Mouse (Mus musculus): ENCODE data around the gene Lsm14b. TPM values are rescaled to one million over a fixed set of nuclear protein-coding genes. Genes with fewer than 3 reads are reported as not detected.

Lsm14b gene
- total RNA-seq, 2 experiments from 2014 or later: 44.0 to 47.6 TPM

DNA sequence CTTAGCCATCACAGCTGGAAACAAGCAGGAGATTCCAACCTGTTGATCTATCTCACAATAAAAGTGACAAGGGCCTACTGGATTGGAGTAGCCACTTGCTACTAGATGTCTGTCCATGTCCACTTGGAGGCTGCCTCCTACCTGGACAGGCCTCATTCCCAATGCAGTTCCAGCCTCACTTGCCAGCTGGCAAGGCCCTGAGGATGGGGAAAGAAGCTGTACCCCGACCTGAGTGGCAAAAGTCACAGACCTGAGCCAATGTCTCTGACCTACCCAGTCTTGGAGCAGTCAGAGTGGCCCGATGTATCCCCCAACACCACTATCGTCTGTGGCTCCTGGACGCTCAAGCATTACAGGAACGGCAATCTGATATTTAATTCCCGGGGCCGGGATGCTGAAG is 11.1 kb upstream of the Lsm14b start:
- DNase-seq (ENCODE audit: low spot score): no peak

DNA sequence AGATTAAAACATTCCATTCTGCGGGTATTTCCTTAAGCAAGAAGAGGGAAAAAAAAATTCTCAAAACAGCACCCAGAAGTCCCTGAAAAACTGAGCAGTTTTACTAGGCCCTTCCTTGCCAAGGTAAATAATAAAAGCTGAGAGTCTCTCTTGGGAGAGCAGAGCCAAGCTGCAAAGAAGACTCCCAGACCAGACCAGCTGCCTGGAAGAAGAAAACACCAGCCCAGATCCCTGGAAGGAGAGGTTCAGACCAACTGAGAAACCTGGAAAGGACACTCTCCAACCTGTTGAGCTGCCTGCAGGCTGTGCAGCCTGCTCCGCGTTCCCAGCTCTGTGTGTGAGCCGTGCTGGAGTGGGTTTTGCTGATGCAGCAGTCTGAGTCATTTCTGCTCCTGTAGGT is 7.2 kb upstream of the Lsm14b start:
- DNase-seq (ENCODE audit: low spot score): no peak

DNA sequence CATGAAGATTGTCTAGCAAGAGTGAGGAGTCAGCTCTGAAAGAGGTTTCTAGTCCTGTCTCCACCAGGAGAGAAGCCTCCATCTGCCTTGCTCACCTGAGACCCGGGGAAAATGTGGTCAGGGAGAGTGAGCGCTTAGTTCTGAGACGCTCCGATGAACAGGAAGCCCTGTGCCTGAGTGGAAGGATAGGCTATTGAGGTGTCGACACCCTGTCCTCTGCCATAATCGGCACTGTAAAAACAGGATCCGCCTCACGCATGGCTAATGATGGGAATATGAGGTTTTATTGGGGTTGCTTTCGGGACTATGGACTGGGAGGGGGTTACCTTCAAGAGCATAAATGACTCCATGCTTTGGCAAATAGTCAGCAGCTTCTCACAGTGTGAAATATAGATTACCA is 6.2 kb upstream of the Lsm14b start:
- no peak for DNase-seq (ENCODE audit: low spot score)

DNA sequence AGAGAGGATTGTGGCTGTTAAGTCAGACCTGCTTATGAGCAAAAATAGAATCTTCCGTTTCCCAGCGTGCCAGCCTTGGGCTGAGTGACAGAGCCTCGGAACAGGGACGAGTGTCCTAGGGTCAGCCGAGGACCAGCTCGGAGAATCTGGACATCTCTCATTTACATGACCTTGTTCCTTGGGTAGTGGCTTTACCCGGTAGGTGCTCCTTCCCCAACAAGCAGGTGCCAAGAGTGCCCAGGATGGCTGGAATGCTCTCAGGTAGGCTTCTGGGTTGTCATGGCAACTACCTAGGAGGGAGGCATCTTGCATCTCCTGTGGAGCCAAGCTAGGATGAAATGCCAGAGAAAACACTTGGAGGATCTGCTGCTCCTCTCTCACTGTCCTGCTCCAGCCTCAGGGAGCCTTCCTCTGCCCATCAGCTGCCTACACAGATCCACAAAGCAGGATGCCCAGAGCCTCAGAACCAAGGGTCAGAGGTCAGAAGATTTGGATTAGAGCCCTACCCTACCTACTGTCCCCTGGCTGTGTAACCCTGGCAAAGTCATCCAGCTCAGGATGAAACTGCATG is 4.6 kb upstream of the Lsm14b start:
- DNase-seq (ENCODE audit: low spot score): peak; percentile 37

DNA sequence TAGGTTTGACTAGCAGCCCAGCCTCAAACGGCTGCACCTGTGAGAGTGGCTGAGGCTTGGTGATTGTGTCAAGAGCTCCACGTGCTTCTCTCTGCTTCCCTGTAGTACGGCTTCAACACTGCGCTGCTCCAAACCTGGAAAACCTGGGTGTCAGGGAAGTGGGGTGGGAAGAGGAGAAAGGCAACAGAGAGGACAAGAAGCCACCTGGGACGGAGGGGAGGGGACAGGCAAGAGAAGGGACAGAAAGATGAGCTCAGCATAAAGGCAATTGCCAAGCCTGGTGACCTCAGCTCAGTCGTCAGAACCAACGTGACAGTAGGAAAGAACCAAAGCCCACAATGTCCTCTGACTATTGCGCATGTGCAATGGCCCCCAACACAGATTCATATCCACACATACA is 3.9 kb upstream of the Lsm14b start:
- DNase-seq (ENCODE audit: low spot score): no peak

DNA sequence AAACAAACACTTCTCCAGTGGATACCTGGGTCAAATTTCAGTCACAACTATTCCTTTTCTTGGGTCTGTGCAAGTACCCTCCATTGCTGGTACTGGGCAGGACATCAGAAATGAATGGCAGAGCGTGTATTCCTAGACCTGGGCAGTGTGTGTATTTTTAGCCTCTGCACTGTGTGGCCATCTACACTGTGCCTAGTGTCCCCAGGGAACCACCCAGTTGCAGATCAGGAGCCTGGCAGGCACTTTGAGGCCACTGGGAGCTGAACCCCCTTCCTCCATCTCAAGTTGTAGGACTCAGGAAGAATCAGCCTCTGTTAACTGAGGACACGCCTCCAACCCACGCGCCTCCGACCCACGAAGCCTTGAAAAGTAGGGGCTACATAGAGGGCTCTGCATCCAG is 2.0 kb upstream of the Lsm14b start:
- peak; percentile 37 for DNase-seq (ENCODE audit: low spot score)

DNA sequence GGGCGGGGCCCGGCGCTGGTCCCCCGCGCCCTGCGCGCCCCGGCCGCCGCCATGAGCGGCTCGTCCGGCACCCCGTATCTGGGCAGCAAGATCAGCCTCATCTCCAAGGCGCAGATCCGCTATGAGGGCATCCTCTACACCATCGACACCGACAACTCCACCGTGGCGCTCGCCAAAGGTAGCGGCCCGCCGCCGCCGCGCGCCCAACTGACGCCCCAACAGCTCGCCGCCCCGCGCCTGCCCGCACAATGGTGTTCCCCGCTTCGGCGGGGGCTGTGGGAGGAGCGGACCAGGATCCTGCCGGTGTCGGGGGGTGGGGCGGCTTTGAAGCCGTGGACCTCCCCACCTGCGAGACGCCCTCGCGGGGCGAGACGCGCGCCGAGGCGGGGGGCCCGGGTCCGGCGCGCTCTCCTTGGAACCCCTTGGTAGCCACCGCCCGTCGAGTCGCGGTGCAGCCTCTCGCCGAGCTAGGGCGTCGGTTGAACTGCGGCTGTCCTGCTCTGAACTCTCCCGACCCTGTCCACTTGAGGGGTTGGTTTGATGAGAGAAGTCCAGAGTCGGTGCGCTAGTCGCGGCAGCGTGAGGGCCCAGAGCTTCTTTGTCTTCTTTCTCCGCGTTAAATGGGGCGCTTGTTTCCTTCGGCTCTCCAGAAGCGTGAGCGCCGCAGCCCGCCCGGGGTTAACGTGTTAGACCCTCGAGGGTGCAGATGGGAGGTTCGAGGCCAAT is 511 bp downstream of the Lsm14b start:
- DNase-seq (ENCODE audit: low spot score): no peak

DNA sequence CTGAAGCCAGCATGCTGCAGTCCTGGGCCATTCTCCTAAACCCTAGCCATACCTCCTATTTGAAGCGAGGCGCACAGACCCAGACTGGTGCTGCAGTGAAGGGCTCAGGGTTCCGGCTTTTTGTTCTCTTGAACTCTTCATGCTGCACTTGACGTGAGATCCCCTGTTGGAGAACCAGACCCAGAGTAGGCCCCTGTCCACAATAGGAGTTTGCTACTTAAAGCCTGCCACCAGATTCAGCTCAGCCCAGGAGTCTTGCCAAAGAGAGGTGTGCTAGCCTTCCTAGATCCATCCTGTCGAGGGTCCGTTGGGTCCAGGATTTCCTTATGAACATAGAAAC is 1.0 kb downstream of the Lsm14b start:
- DNase-seq (ENCODE audit: low spot score): no peak

DNA sequence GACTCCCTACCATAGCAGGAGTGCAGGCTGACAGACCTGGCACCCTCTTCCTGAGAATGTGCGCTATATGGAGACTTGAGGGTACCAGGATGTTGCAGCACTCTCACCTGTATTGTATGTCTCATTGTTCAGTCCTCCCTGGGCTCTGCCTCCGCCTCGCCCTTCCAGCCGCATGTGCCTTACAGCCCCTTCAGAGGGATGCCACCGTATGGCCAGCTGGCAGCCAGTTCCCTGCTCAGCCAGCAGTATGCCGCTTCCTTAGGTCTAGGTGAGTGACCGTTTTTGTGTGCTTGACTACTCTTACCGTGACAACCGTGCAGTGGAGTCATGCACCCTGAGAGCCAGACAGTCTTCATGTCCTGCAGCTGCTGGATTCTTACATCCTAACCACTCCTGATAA is 3.0 kb downstream of the Lsm14b start:
- DNase-seq (ENCODE audit: low spot score): no peak

DNA sequence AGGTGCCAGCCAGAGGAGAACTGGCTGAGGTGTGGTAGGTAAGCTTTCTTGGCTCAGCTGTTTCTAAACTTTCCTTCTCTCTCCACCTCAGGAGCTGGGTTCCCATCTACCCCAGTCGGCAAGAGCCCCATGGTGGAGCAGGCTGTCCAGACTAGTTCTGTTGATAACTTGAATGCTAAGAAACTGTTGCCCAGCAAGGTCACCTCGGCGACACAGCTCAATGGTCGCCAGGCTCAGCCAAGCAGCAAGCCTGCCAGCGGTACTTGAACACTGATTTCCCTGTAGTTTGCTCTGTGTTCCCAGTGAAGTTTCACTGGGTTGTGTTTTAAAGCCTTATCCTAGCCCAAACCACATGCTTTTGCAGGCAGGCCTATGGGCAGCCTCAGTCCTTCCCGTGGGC is 6.5 kb downstream of the Lsm14b start:
- no peak for DNase-seq (ENCODE audit: low spot score)

DNA sequence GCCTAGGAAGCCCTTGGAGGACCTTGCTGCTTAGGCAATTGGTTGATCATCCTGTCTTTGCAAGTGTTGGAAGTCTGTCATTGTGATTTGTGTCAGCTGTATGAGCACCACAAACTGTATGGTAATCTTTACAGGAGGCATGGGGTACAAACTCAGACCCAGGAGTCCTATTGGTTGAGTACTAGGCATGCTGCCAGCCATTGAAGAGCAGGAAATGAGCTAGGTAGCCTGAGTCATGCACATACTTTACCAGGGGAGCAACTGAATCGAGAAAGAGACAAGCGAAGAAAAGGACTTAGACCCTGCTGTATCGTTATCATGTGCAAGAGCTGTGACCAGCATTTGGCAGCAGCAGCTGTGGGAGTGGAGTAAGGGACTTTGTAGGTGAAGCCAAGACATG is 8.1 kb downstream of the Lsm14b start:
- DNase-seq (ENCODE audit: low spot score): no peak

DNA sequence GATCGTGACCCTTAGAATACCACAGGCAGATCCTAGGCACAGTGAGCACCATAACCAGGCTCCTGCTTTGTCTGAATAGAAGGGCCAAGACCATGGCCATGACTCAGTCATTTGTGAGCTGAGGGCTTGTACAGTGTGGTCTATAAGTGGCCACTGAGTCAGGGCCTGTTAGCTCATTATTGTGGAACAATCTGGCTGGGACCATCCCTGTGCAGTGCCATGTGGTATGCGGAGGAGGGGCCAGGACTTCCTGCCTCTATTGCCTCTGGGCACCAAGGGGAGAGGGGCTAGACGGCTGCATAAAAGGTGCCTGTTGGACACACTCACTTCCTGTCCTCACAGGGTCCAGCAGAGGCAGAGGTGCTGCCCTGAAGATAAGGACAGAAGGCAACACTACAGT is 9.2 kb downstream of the Lsm14b start:
- DNase-seq (ENCODE audit: low spot score): no peak

DNA sequence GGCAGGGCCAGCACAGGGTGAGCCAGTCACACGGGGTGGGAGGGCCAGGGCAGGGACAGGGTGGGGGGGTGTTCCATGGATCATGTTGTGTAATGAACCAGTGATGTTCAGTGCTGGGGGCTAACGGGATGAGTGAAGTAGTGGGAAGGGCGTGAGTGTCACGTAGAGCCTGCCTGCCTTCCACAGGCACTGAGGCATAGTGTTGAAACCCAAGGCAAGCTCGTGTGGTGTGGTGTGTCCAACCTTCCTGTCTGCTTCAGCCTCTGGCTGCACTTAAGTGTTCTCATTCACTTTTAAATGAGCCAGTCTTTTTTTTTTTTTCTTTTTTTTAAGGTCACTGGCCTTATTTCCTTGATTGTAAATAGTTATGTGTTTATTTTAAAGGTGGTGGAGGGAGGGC is 10.0 kb downstream of the Lsm14b start:
- DNase-seq (ENCODE audit: low spot score): no peak

DNA sequence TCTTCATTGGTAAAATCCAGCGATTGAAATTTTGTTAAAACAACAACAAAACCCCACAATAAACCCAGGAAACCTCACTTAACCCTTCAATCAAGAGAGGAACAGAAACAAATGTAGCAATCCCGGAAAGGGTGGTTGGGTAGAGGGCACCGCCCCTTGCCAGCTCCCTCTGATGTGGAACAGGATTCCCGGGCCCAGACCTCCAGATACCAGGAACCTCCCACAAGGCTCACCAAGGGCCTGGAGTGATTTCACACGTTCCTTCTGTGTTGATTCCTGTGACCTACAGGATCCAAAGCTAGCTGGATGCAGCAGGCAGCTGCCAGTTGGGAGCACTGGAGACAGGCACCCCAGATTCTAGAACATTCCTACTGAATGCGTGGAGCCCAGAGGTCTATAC is 15.6 kb downstream of the Lsm14b start:
- DNase-seq (ENCODE audit: low spot score): no peak

DNA sequence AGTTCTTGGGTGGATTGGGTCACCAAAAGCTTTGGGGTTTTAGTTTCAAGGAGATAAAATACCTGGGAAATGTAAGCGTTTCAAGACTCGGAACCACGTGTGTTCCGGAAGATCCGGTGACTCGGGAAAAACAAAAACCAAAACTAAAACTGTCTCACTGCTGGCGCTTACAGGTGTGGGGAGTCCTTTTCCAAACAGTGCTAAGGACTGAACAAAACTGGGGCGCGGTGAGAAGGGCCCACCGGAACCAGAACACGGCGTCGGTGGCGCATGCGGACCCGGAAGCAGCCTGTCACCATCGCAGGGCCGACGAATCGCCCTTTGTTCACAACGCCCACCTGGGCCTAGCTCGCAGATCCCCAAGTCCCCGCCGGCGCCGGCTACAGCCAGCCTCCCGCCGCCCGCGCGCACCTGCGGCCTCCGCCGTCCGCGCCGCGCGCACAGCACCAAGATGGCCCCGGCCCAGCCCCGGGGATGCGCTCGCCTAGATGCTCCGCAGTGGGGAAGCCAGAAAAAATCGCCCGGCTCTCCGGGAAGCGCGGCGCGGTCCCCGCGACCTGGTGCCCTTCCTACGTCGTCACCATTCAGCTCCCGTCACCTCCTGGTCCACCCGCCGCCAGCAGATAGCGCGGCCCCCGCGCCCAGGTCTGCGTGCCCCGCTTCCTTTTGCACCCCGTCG is 16.9 kb downstream of the Lsm14b start:
- no peak for DNase-seq (ENCODE audit: low spot score)

DNA sequence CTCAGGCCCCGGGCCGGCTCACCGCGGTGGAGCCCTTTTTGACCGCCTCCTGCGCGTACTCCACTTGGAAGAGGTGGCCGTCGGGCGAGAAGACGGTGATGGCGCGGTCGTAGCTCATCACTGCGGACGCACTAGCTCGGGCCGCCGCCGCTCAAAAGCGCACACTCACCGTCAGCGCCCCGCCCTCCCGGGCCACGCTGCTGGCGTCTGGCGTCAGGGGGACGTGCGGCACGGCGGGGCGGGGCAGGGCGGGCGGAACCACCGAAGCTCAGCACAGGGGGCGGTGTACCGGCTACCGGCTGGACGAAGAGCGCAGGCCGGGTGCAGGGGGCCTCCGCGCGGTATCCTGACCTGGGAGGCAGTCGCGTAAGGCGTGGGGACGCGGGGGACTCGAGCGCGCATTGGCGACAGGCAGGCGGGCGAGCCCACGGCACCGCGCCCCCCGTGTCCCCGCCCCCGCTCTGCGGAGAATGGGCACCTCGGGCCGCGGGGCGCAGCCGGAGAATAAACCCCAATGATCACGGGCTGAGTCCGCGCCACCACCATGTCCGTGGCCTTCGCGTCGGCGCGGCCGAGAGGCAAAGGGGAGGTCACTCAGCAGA is 17.6 kb downstream of the Lsm14b start, which contains the start of the genes Psma7 and Ss18l1:
TSS of gene Psma7 (minus strand) at position 178 of the 602 bp plus-strand sequence.
TSS of gene Ss18l1 (plus strand) at position 254 of the 602 bp plus-strand sequence.
- peak; percentile 89 for DNase-seq (ENCODE audit: low spot score)

DNA sequence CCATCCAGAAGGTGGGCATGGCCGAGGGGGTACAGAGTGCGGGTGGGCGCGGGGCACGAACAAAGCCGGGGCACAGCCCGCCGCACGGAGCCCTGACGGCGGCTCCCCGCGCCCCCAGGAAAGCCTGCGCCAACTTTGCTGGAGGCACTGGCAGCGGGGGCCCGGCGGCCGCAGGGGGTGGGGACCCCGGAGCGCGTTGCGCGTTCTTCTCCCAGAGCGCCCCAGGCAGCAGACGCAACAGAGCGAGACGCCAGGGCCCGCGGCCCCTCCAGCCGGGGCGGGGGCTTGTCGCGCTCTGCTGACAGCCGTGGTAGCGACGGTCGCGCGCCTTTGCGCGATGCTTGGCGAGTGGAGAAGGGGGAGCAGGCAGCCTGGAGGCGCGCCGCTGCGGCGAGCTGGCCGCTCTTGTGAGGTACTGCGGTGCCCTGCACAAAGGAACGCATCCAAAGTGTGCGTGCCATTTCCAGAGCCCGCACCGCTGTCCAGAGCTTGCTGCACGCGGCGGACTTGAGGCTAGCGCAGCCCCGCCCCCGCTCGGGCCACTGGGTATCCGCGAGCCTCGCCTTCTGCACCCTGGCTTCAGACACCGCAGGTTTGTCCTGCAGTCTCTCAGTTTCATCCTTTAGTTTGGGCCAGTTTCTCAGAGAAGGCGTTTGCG is 18.2 kb downstream of the Lsm14b start:
- DNase-seq (ENCODE audit: low spot score): peak; percentile 24

DNA sequence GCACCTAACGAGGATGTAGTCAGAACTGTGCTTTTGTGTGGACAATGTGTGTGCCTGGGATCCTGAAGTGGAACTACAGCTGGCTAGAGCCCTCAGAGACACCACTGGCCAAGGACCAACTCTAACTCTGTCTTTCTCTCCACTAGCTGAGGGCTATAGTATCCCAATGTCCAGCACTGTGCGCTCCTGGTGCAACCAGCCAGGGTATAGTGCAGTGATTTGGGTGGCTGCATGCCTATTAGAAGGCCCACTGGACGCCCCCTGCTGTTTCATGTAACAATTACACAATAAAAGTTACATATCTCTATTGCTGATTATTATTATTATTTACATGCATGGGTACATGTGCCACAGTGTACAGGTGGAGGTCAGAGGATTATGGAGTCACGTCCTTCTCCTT is 20.5 kb downstream of the Lsm14b start:
- DNase-seq (ENCODE audit: low spot score): peak; percentile 58

DNA sequence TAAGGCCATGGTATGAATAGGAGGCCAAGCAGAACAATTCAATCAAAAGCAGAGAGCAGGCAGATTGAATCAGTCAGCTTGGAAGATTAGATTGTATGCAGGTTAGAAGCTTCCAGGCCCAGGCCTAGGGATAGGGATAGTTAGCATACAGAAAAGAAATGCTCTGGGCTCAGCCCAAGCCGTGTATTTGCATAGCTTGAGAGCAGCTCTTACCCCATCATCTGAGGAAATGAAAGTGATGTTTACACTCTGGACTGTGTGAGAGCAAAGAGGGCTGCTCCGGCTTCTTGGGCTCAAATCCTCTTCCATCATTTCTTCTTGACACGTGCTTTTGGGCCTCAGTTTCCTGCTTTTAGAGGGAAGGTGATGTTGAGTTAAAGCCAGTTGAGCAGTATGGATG is 22.8 kb downstream of the Lsm14b start:
- no peak for DNase-seq (ENCODE audit: low spot score)

DNA sequence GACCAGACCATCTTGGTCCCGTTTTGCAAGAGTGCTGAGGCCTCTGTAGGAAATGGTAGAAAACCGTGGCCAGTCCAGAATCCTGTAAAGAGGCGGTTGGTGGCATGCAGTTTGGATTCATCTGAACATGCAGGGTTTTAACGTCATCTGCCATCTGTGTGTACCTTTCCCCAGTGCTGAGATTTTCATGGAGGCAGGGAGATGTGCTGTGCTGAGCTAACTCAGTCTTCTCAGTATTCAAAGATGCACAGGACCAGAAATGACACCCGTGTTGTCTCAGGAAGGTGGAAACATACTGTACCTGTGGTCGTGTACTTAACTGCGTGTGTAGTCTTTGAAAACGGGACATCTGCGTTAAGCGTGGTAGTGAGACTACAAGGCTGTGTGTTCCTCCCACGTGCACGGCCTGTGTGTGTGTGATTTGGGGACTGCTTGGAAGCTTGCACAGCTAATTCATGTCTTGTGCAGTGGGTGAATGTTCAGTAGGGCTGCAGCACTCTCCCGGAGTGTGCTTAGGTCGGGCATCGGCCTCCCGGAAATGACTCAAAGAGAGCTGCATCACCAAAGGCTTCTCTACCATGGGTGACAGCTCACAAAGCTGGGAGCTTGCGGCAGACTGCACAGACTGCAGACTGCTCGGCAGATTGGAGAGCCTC is 23.3 kb downstream of the Lsm14b start:
- no peak for DNase-seq (ENCODE audit: low spot score)

DNA sequence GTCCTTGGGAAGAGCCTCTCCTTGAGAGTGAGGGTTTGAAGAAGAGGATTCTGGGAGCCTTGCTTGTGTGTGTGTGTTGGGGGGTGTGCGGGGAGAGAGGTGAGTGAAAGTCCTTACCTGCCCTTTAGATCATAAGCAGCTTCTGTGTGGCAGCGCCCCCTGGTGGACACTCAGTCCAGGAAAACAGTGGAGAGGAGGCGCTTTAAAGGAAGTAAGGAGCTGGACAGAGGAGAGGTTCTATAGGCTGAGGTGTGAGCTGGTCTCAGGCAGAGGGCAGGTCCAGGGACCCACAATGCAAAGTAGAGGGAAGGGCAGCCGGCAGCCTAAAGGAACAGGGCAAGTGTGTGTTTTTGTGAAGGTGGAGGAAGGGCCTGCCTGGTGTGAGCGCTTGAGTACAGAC is 26.2 kb downstream of the Lsm14b start:
- DNase-seq (ENCODE audit: low spot score): peak; percentile 81

All from gastrocnemius, adult 18-20 months (tissue).